Mouse (Mus musculus) embryonic facial prominence, embryonic 12.5 days (tissue): ENCODE data around the gene Mdfic. TPM values are rescaled to one million over a fixed set of nuclear protein-coding genes. Genes with fewer than 3 reads are reported as not detected.

Experiments
- ATAC-seq: fragments of 200-750 bp; cut with Nextera tagmentation; 2 replicates; pipeline ENCODE4 v1.8.0; 2017; ENCODE audit not compliant: insufficient number of reproducible peaks, insufficient read depth, low FRiP score, low TSS enrichment
- H3K27ac ChIP-seq: fragments of 300-500 bp; sonication (generic); 2 replicates; pipeline ENCODE4 v1.5.1; 2016; ENCODE audit warnings: mild to moderate bottlenecking
- H3K27me3 ChIP-seq: fragments of 300-500 bp; sonication (generic); 2 replicates; pipeline ENCODE4 v1.6.1; 2016; ENCODE audit warnings: mild to moderate bottlenecking, moderate library complexity
- H3K36me3 ChIP-seq: fragments of 300-500 bp; sonication (generic); 2 replicates; pipeline ENCODE4 v1.6.1; 2016; ENCODE audit warnings: mild to moderate bottlenecking
- H3K4me1 ChIP-seq: fragments of 300-500 bp; sonication (generic); 2 replicates; pipeline ENCODE4 v1.6.1; 2016
- H3K4me2 ChIP-seq: fragments of 300-500 bp; sonication (generic); replicated peaks from 2 replicates; pipeline ENCODE4 v1.6.1; 2016; ENCODE audit warnings: mild to moderate bottlenecking, moderate library complexity
- H3K4me3 ChIP-seq: fragments of 300-500 bp; sonication (generic); 2 replicates; pipeline ENCODE4 v1.5.1; 2016; ENCODE audit warnings: mild to moderate bottlenecking
- H3K9ac ChIP-seq: fragments of 300-500 bp; sonication (generic); 2 replicates; pipeline ENCODE4 v1.6.1; 2016; ENCODE audit warnings: mild to moderate bottlenecking, moderate library complexity
- H3K9me3 ChIP-seq: fragments of 300-500 bp; sonication (generic); 2 replicates; pipeline ENCODE4 v1.6.1; 2016; ENCODE audit warnings: mild to moderate bottlenecking, moderate library complexity
- WGBS: fragments of 180-500 bp; shearing (Covaris S2); methylation state at CpG from one replicate; pipeline ENCODE4 v1.1.7; 2016; 5-methylcytosine and 5-hydroxymethylcytosine counted together
- polyA plus RNA-seq: library from polyadenylated mRNA; unstranded; fragments of >200 nt; fragmentation: Nextera tagmentation; extraction: Ambion mirVana; gene quantifications from 2 replicates; pipeline ENCODE4 v1.2.1, GENCODE M21; 2016

Mdfic gene
- polyA plus RNA-seq, 1 experiment from 2014 or later = 13.6 TPM

GRCm38 (mm10) chr6:15807382-15807781, 86.9 kb downstream of the Mdfic start:
- Histone ChIP-seq H3K9ac (no peak overlapping the region), H3K4me1 (no peaks in the 10 kb centered on the region), H3K27me3 (no peaks in the 10 kb centered on the region), H3K36me3 (no peaks in the 10 kb centered on the region), H3K4me3 (no peak overlapping the region), H3K9me3 (no peaks in the 10 kb centered on the region), H3K4me2 (no peak overlapping the region), H3K27ac (no peak overlapping the region)
- WGBS = 92% methylated on average over 5 of the region's 5 CpGs
- no peak for ATAC-seq

- no peak for ATAC-seq
- no peaks in the 10 kb centered on the region for H3K36me3 ChIP-seq
- no peak overlapping the region for H3K4me2 ChIP-seq
- H3K27ac ChIP-seq = no peak overlapping the region
- 0 out of 2 replicates have a peak, but pooled peaks cover 4% of the 10 kb centered on the region for H3K4me1 ChIP-seq
- WGBS = 62% methylated on average over 3 of the region's 3 CpGs
- H3K4me3 ChIP-seq = no peak overlapping the region
- no peaks in the 10 kb centered on the region for H3K27me3 ChIP-seq
- no peak overlapping the region for H3K9ac ChIP-seq
- H3K9me3 ChIP-seq = no peaks in the 10 kb centered on the region
These were observed 104.8 kb downstream of the Mdfic start for GRCm38 (mm10) chr6:15825236-15825635.

- ATAC-seq = 0 out of 2 replicates have a peak, but pooled peaks have one; percentile 79
- WGBS = 73% methylated on average over 2 of the region's 2 CpGs
These were observed 109.4 kb downstream of the Mdfic start for GRCm38 (mm10) chr6:15829812-15830211.

GRCm38 (mm10) chr6:15830651-15831050, 110.2 kb downstream of the Mdfic start:
- Histone ChIP-seq H3K9me3 (no peaks in the 10 kb centered on the region), H3K4me2 (no peak overlapping the region), H3K36me3 (no peaks in the 10 kb centered on the region), H3K27me3 (no peaks in the 10 kb centered on the region), H3K9ac (no peak overlapping the region), H3K4me1 (no peaks in the 10 kb centered on the region), H3K27ac (no peak overlapping the region), H3K4me3 (no peak overlapping the region)
- WGBS = 78% methylated on average over 1 of the region's 1 CpGs
- ATAC-seq = no peak

More at GRCm38 (mm10) chr6:15829812-15830211, 109.4 kb downstream of the Mdfic start:
- Histone ChIP-seq H3K4me3 (no peak overlapping the region), H3K9me3 (no peaks in the 10 kb centered on the region), H3K9ac (no peak overlapping the region), H3K4me1 (no peaks in the 10 kb centered on the region), H3K27ac (no peak overlapping the region), H3K36me3 (no peaks in the 10 kb centered on the region), H3K27me3 (no peaks in the 10 kb centered on the region), H3K4me2 (no peak overlapping the region)

- no peak for ATAC-seq
- Histone ChIP-seq H3K4me2 (no peak overlapping the region), H3K4me1 (no peaks in the 10 kb centered on the region), H3K9ac (no peak overlapping the region), H3K4me3 (no peak overlapping the region), H3K9me3 (no peaks in the 10 kb centered on the region), H3K27ac (no peak overlapping the region), H3K36me3 (no peaks in the 10 kb centered on the region), H3K27me3 (no peaks in the 10 kb centered on the region)
- WGBS = 83% methylated on average over 3 of the region's 3 CpGs
These were observed 117.2 kb downstream of the Mdfic start for GRCm38 (mm10) chr6:15837695-15838094.

- H3K36me3 ChIP-seq = no peaks in the 10 kb centered on the region
- no peaks in the 10 kb centered on the region for H3K4me1 ChIP-seq
- no peak overlapping the region for H3K9ac ChIP-seq
- WGBS = 70% methylated on average over 3 of the region's 3 CpGs
- no peaks in the 10 kb centered on the region for H3K27me3 ChIP-seq
- no peak for ATAC-seq
- H3K27ac ChIP-seq = no peak overlapping the region
- no peaks in the 10 kb centered on the region for H3K9me3 ChIP-seq
- H3K4me2 ChIP-seq = no peak overlapping the region
- H3K4me3 ChIP-seq = no peak overlapping the region
These were observed 119.4 kb downstream of the Mdfic start for GRCm38 (mm10) chr6:15839831-15840230.

GRCm38 (mm10) chr6:15840429-15840828, 120.0 kb downstream of the Mdfic start:
- ATAC-seq = no peak
- Histone ChIP-seq H3K27me3 (no peaks in the 10 kb centered on the region), H3K4me1 (no peaks in the 10 kb centered on the region), H3K4me2 (no peak overlapping the region), H3K9ac (no peak overlapping the region), H3K4me3 (no peak overlapping the region), H3K27ac (no peak overlapping the region), H3K36me3 (no peaks in the 10 kb centered on the region), H3K9me3 (no peaks in the 10 kb centered on the region)
- WGBS = 79% methylated on average over 2 of the region's 2 CpGs

- ATAC-seq = no peak
- H3K9me3 ChIP-seq = no peaks in the 10 kb centered on the region
- H3K27ac ChIP-seq = no peak overlapping the region
- no peak overlapping the region for H3K4me2 ChIP-seq
- no peak overlapping the region for H3K4me3 ChIP-seq
- H3K4me1 ChIP-seq = no peaks in the 10 kb centered on the region
- H3K27me3 ChIP-seq = no peaks in the 10 kb centered on the region
- WGBS = 84% methylated on average over 5 of the region's 5 CpGs
- H3K9ac ChIP-seq = no peak overlapping the region
- H3K36me3 ChIP-seq = no peaks in the 10 kb centered on the region
These were observed 121.2 kb downstream of the Mdfic start for GRCm38 (mm10) chr6:15841476-15842209.

GRCm38 (mm10) chr6:15843295-15843694, 122.8 kb downstream of the Mdfic start:
- ATAC-seq = no peak
- no peaks in the 10 kb centered on the region for H3K36me3 ChIP-seq
- H3K9me3 ChIP-seq = no peaks in the 10 kb centered on the region
- H3K27me3 ChIP-seq = no peaks in the 10 kb centered on the region
- 84% methylated on average over 3 of the region's 3 CpGs for WGBS
- H3K9ac ChIP-seq = no peak overlapping the region
- no peak overlapping the region for H3K27ac ChIP-seq
- no peaks in the 10 kb centered on the region for H3K4me1 ChIP-seq
- H3K4me3 ChIP-seq = no peak overlapping the region
- H3K4me2 ChIP-seq = no peak overlapping the region

GRCm38 (mm10) chr6:15845711-15846342, 125.4 kb downstream of the Mdfic start:
- H3K4me3 ChIP-seq = no peak overlapping the region
- ATAC-seq = no peak

More at GRCm38 (mm10) chr6:15845711-15846342, 125.4 kb downstream of the Mdfic start:
- H3K27ac ChIP-seq = no peak overlapping the region
- H3K27me3 ChIP-seq = no peaks in the 10 kb centered on the region
- H3K36me3 ChIP-seq = no peaks in the 10 kb centered on the region
- H3K9ac ChIP-seq = no peak overlapping the region
- WGBS = 84% methylated on average over 2 of the region's 2 CpGs
- no peaks in the 10 kb centered on the region for H3K9me3 ChIP-seq
- H3K4me2 ChIP-seq = no peak overlapping the region
- no peaks in the 10 kb centered on the region for H3K4me1 ChIP-seq
